Mouse (Mus musculus): Measurements from ENCODE around the gene Btaf1.
A peak's percentile ranks its signal among the peaks of the same experiment; 100 is the strongest.

GRCm38 (mm10) chr19:36918441-36919301 lies 7.2 kb upstream of the Btaf1 start:
- 0 out of 2 replicates have a peak, but pooled peaks have one; percentile 17 for TF ChIP-seq CTCF (IDR thresholded peaks at IDR 0.05; ENCODE audit: low read depth, low read length)
- TF ChIP-seq POLR2A (IDR thresholded peaks at IDR 0.05; ENCODE audit: borderline replicate concordance, low read depth, low read length), result no peak

All from bone marrow macrophage, adult 2 months (primary cell).